Mouse (Mus musculus): ENCODE measurements around the gene Tsku. TPM values are rescaled to one million over a fixed set of nuclear protein-coding genes. Genes with fewer than 3 reads are reported as not detected.

Tsku gene
- polyA plus RNA-seq, 1 experiment from 2014 or later, result 7.7 TPM

- H3K27ac ChIP-seq, result no peak overlapping the region
These were observed 41.0 kb downstream of the Tsku start for GRCm38 (mm10) chr7:98320006-98320556.

GRCm38 (mm10) chr7:98316568-98316967 lies 44.6 kb downstream of the Tsku start:
- Histone ChIP-seq H3K27me3 (no peaks in the 10 kb centered on the region), H3K27ac (no peak overlapping the region), H3K36me3 (replicated peaks) (no peaks in the 10 kb centered on the region), H3K4me1 (no peaks in the 10 kb centered on the region), H3K4me3 (replicated peaks) (no peak overlapping the region), H3K9me3 (no peaks in the 10 kb centered on the region), H3K9ac (no peak overlapping the region), H3K4me2 (no peak overlapping the region)
- ATAC-seq (ENCODE audit: low FRiP score), result no peak
- WGBS, result 49% methylated on average over 2 of the region's 2 CpGs

More at GRCm38 (mm10) chr7:98320006-98320556, 41.0 kb downstream of the Tsku start:
- Histone ChIP-seq H3K36me3 (replicated peaks) (no peaks in the 10 kb centered on the region), H3K27me3 (no peaks in the 10 kb centered on the region), H3K9me3 (no peaks in the 10 kb centered on the region), H3K4me1 (peaks cover 7% of the 10 kb centered on the region), H3K4me2 (no peak overlapping the region), H3K9ac (no peak overlapping the region), H3K4me3 (replicated peaks) (no peak overlapping the region)
- no peak for ATAC-seq (ENCODE audit: low FRiP score)
- whole genome bisulfite sequencing, result 87% methylated on average over 7 of the region's 7 CpGs

- no peak overlapping the region for H3K27ac ChIP-seq
- H3K27me3 ChIP-seq, result no peaks in the 10 kb centered on the region
- no peak overlapping the region for H3K4me2 ChIP-seq
- WGBS, result 88% methylated on average over 2 of the region's 2 CpGs
- H3K4me3 ChIP-seq (replicated peaks), result no peak overlapping the region
- H3K9me3 ChIP-seq, result no peaks in the 10 kb centered on the region
- no peak overlapping the region for H3K9ac ChIP-seq
- H3K4me1 ChIP-seq, result no peaks in the 10 kb centered on the region
- ATAC-seq (ENCODE audit: low FRiP score), result no peak
- no peaks in the 10 kb centered on the region for H3K36me3 ChIP-seq (replicated peaks)
These were observed 46.0 kb downstream of the Tsku start for GRCm38 (mm10) chr7:98315087-98315486.

- no peak for ATAC-seq (ENCODE audit: low FRiP score)
These were observed 48.8 kb downstream of the Tsku start for GRCm38 (mm10) chr7:98312185-98312920.

GRCm38 (mm10) chr7:98310266-98310665 lies 50.9 kb downstream of the Tsku start:
- H3K4me3 ChIP-seq (replicated peaks), result no peak overlapping the region
- no peak for ATAC-seq (ENCODE audit: low FRiP score)
- peaks cover 11% of the 10 kb centered on the region for H3K4me1 ChIP-seq
- no peaks in the 10 kb centered on the region for H3K36me3 ChIP-seq (replicated peaks)
- no peaks in the 10 kb centered on the region for H3K9me3 ChIP-seq
- no peak overlapping the region for H3K27ac ChIP-seq
- no peak overlapping the region for H3K9ac ChIP-seq
- H3K4me2 ChIP-seq, result no peak overlapping the region
- no peaks in the 10 kb centered on the region for H3K27me3 ChIP-seq
- 65% methylated on average over 6 of the region's 6 CpGs for WGBS

More at GRCm38 (mm10) chr7:98312185-98312920, 48.8 kb downstream of the Tsku start:
- Histone ChIP-seq H3K4me3 (replicated peaks) (no peak overlapping the region), H3K4me1 (peaks cover 11% of the 10 kb centered on the region), H3K9ac (no peak overlapping the region), H3K9me3 (no peaks in the 10 kb centered on the region), H3K4me2 (no peak overlapping the region), H3K27ac (no peak overlapping the region), H3K27me3 (no peaks in the 10 kb centered on the region), H3K36me3 (replicated peaks) (no peaks in the 10 kb centered on the region)
- WGBS, result 71% methylated on average over 4 of the region's 4 CpGs

GRCm38 (mm10) chr7:98309219-98310030 lies 51.7 kb downstream of the Tsku start:
- Histone ChIP-seq H3K27me3 (no peaks in the 10 kb centered on the region), H3K36me3 (replicated peaks) (no peaks in the 10 kb centered on the region), H3K27ac (peak overlapping the region; percentile 56; the same call in 1 of the 2 replicates), H3K9me3 (no peaks in the 10 kb centered on the region), H3K4me3 (replicated peaks) (peak overlapping the region; percentile 82), H3K4me1 (peaks cover 11% of the 10 kb centered on the region), H3K4me2 (peak overlapping the region; percentile 91), H3K9ac (peak overlapping the region; percentile 76)
- under 1% methylated on average over 53 of the region's 53 CpGs for WGBS
- ATAC-seq (ENCODE audit: low FRiP score), result peak; percentile 99

GRCm38 (mm10) chr7:98308607-98309218 lies 52.4 kb downstream of the Tsku start:
- peak overlapping the region; percentile 91 for H3K4me2 ChIP-seq
- ATAC-seq (ENCODE audit: low FRiP score), result peak; percentile 72
- WGBS, result under 1% methylated on average over 33 of the region's 33 CpGs
- peak overlapping the region; percentile 76 for H3K9ac ChIP-seq
- no peaks in the 10 kb centered on the region for H3K36me3 ChIP-seq (replicated peaks)
- H3K9me3 ChIP-seq, result no peaks in the 10 kb centered on the region
- H3K4me3 ChIP-seq (replicated peaks), result peak overlapping the region; percentile 82
- peak overlapping the region; percentile 56; the same call in 1 of the 2 replicates for H3K27ac ChIP-seq
- no peaks in the 10 kb centered on the region for H3K27me3 ChIP-seq
- H3K4me1 ChIP-seq, result peaks cover 11% of the 10 kb centered on the region

- no peaks in the 10 kb centered on the region for H3K27me3 ChIP-seq
- H3K4me1 ChIP-seq, result peaks cover 11% of the 10 kb centered on the region
- H3K9ac ChIP-seq, result peak overlapping the region; percentile 76
- WGBS, result 39% methylated on average over 9 of the region's 9 CpGs
- H3K4me3 ChIP-seq (replicated peaks), result peak overlapping the region; percentile 82
- peak overlapping the region; percentile 91 for H3K4me2 ChIP-seq
- ATAC-seq (ENCODE audit: low FRiP score), result no peak
- no peak overlapping the region for H3K27ac ChIP-seq
- H3K9me3 ChIP-seq, result no peaks in the 10 kb centered on the region
- H3K36me3 ChIP-seq (replicated peaks), result no peaks in the 10 kb centered on the region
These were observed 53.1 kb downstream of the Tsku start for GRCm38 (mm10) chr7:98307921-98308606.

GRCm38 (mm10) chr7:98307411-98307810 lies 53.7 kb downstream of the Tsku start:
- Histone ChIP-seq H3K4me3 (replicated peaks) (no peak overlapping the region), H3K36me3 (replicated peaks) (no peaks in the 10 kb centered on the region), H3K27me3 (no peaks in the 10 kb centered on the region), H3K9ac (no peak overlapping the region), H3K9me3 (no peaks in the 10 kb centered on the region), H3K4me2 (no peak overlapping the region), H3K4me1 (peaks cover 11% of the 10 kb centered on the region), H3K27ac (no peak overlapping the region)
- WGBS, result 91% methylated on average over 2 of the region's 2 CpGs
- no peak for ATAC-seq (ENCODE audit: low FRiP score)
